ENCODE assay signal across 26 mouse cellular contexts in genomic region chr9:95157948-95158347, GRCm38 (mm10).
"Had no signal": no experiment of that assay in that cellular context is flagged by ENCODE, and none has a peak within 500 bp of the region (broad histone marks: within the 10 kb centered on the region; RNA-seq: fewer than 3 reads in every experiment).

No protein-coding gene starts in this region.

- H3K4me1 ChIP-seq: heart, embryonic 10.5 days; heart, embryonic 12.5 days; hindbrain, embryonic 10.5 days; hindbrain, embryonic 13.5 days; intestine, embryonic 15.5 days; liver, embryonic 13.5 days had no signal

- DNase-seq: gastrocnemius, adult 2 months; gastrocnemius, postnatal 10 days; gastrocnemius, postnatal 25 days; heart, adult 18-20 months; heart, postnatal 10 days; heart, postnatal 4 days; kidney, adult 18-20 months; kidney, adult 8-10 months; kidney, postnatal 10 days; kidney, postnatal 25 days; kidney, postnatal 4 days; liver; liver, embryonic 13.5 days had no signal

- H3K4me3 ChIP-seq: gastrocnemius, adult 2 months; heart, embryonic 10.5 days; heart, embryonic 12.5 days; hindbrain, embryonic 10.5 days; hindbrain, embryonic 13.5 days; hindbrain, embryonic 15.5 days; intestine, embryonic 15.5 days; layer of hippocampus, adult 2 months; left cerebral cortex, adult 2 months; limb, embryonic 10.5 days; limb, embryonic 12.5 days; liver, embryonic 13.5 days had no signal

- H3K36me3 ChIP-seq: heart, embryonic 10.5 days; heart, embryonic 12.5 days; hindbrain, embryonic 10.5 days; hindbrain, embryonic 13.5 days; hindbrain, embryonic 15.5 days; intestine, embryonic 15.5 days; limb, embryonic 10.5 days; limb, embryonic 12.5 days; liver, embryonic 13.5 days had no signal

- ATAC-seq: inflammation-experienced regulatory T-cells, adult 6 months; intestine, embryonic 15.5 days; intestine, postnatal 0 days had no signal

- H3K27ac ChIP-seq: gastrocnemius, adult 2 months; heart, embryonic 10.5 days; hindbrain, embryonic 10.5 days; hindbrain, embryonic 13.5 days; hindbrain, embryonic 15.5 days; intestine, embryonic 15.5 days; layer of hippocampus, adult 2 months; left cerebral cortex, adult 2 months; limb, embryonic 10.5 days; limb, embryonic 12.5 days; liver, embryonic 13.5 days had no signal

- H3K9ac ChIP-seq: heart, embryonic 12.5 days; hindbrain, embryonic 13.5 days; hindbrain, embryonic 15.5 days; intestine, embryonic 15.5 days; limb, embryonic 12.5 days; liver, embryonic 13.5 days had no signal

- H3K27me3 ChIP-seq: heart, embryonic 12.5 days; hindbrain, embryonic 13.5 days; hindbrain, embryonic 15.5 days; intestine, embryonic 15.5 days; limb, embryonic 12.5 days; liver, embryonic 13.5 days had no signal

- H3K4me2 ChIP-seq: heart, embryonic 12.5 days; hindbrain, embryonic 13.5 days; hindbrain, embryonic 15.5 days; intestine, embryonic 15.5 days; limb, embryonic 12.5 days; liver, embryonic 11.5 days; liver, embryonic 13.5 days had no signal

- H3K9me3 ChIP-seq: heart, embryonic 10.5 days; heart, embryonic 12.5 days; hindbrain, embryonic 10.5 days; hindbrain, embryonic 13.5 days; hindbrain, embryonic 15.5 days; intestine, embryonic 15.5 days; limb, embryonic 10.5 days; limb, embryonic 12.5 days; liver, embryonic 13.5 days had no signal
